Mouse (Mus musculus) ES-CJ7 (cell line): ENCODE measurements around the gene Gal3st4.
"Not testable (repeated sequence)": the region's sequence is repeated elsewhere in the genome, so short reads cannot be mapped to it uniquely, and the experiment has no call there.

Source experiments
- DNase-seq: peaks from one replicate; pipeline ENCODE4 v3.0.0; 2011; ENCODE audit warnings: low read depth, low spot score

Gene Gal3st4

GRCm38 (mm10) chr5:138216632-138217031, 56.0 kb downstream of the Gal3st4 start:
- not testable (repeated sequence) for DNase-seq
